Mouse (Mus musculus) spleen, adult 2 months (tissue): ENCODE data around the gene Nfix.

Experiments
- CTCF ChIP-seq: fragments of 200-500 bp; IDR thresholded peaks from 2 replicates; pipeline ENCODE4 v1.5.1; 2011; ENCODE audit warnings: mild to moderate bottlenecking, inconsistent platforms; ENCODE audit not compliant: insufficient read depth, insufficient read length, insufficient replicate concordance; ENCODE audit errors: extremely low read depth
- POLR2A ChIP-seq: fragments of 200-500 bp; IDR thresholded peaks from 2 replicates; pipeline ENCODE4 v1.6.1; 2011; ENCODE audit warnings: low read depth, low read length, inconsistent platforms

DNA sequence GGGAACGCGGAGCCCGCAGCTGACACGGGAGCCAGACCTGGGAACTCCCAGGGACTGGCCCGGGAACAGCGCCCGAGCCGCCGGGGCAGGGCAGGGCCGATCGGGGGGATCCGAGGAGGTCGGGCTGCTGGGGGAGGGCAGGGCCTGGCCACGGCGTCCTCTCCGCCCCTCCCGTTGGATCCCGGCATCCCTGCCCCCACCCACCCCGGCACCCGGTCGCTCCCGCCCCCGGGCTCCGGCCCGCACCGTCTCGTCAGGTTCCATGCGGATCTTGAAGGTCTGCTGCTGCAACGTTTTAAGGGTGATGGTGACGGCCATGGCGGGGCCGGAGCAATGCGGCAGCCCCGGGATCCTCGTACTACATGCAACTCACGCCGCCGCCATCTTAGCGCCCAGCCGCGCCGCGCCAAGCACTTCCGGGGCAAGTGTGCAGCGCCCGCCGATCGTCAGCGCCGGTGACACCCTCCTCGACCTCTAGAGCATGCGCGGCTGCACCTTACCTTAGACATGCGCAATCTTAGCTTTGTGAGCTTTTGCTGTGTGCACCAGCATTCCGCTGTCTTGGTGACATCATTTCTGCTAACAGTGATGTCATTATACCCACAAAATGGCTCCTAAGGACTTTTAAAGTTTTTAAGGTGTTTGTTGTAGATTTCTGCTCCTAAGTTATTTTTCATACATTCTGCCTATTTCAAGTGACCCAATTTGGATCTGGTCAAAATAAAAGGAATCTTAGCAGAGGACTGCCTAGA, 40.3 kb upstream of the Nfix start, which contains the start of gene Rad23a:
- TF ChIP-seq POLR2A = peak; percentile 75
- TF ChIP-seq CTCF = no peak
